ENCODE assay signal across 8 mouse cellular contexts in genomic region chr10:68104881-68105781, GRCm38 (mm10).
DNase-seq lines count a peak whose midpoint lies in the region; ATAC-seq and TF ChIP-seq lines count a peak whose summit lies in the region.

No protein-coding gene starts in this region.

- peaks cover 33% of the 10 kb centered on the region; the same call in 1 of the 2 replicates for H3K36me3 ChIP-seq in lung, embryonic 15.5 days
- peaks cover 37% of the 10 kb centered on the region for H3K36me3 ChIP-seq in embryonic facial prominence, embryonic 10.5 days (replicated peaks)
- H3K36me3 ChIP-seq in midbrain, postnatal 0 days (ENCODE audit: insufficient read depth, low read length) = no peaks in the 10 kb centered on the region

- no peak for TF ChIP-seq CTCF in midbrain, postnatal 0 days (IDR thresholded peaks at IDR 0.05)

- H3K27ac ChIP-seq in lung, embryonic 15.5 days = peak overlapping the region; percentile 72
- peak overlapping the region; percentile 58 for H3K27ac ChIP-seq in embryonic facial prominence, embryonic 10.5 days (replicated peaks)
- peak overlapping the region; percentile 57 for H3K27ac ChIP-seq in midbrain, postnatal 0 days (ENCODE audit: low read depth, low read length)

- intact Hi-C loops in left cerebral cortex, postnatal 4 days (cut with DNase I) = no loop called here

- no peak for DNase-seq in lung, postnatal 4 days
- peak; percentile 7 for DNase-seq in embryonic facial prominence, embryonic 10.5 days (ENCODE audit: low spot score)
- no peak for DNase-seq in midbrain, postnatal 0 days (ENCODE audit: low spot score)
- no peak for DNase-seq in left cerebral cortex, postnatal 4 days
- no peak for DNase-seq in right cerebral cortex, postnatal 4 days
- DNase-seq in adrenal gland, adult 2 months = no peak

- WGBS in lung, embryonic 15.5 days = 30% methylated on average over 14 of the region's 14 CpGs
- WGBS in embryonic facial prominence, embryonic 10.5 days = 60% methylated on average over 14 of the region's 14 CpGs
- WGBS in midbrain, postnatal 0 days = 59% methylated on average over 14 of the region's 14 CpGs

- no peaks in the 10 kb centered on the region for H3K27me3 ChIP-seq in lung, embryonic 15.5 days
- no peaks in the 10 kb centered on the region for H3K27me3 ChIP-seq in embryonic facial prominence, embryonic 10.5 days (replicated peaks; ENCODE audit: low read depth, poor library complexity, severe bottlenecking)
- no peaks in the 10 kb centered on the region for H3K27me3 ChIP-seq in midbrain, postnatal 0 days (ENCODE audit: insufficient read depth, low read length)

- peak overlapping the region; percentile 16; the same call in 1 of the 2 replicates for H3K4me2 ChIP-seq in lung, embryonic 15.5 days
- H3K4me2 ChIP-seq in midbrain, postnatal 0 days (ENCODE audit: low read depth, low read length, poor library complexity, severe bottlenecking) = no peak overlapping the region

- ATAC-seq in lung, embryonic 15.5 days (ENCODE audit: borderline replicate concordance, extremely low read depth, low FRiP score, low TSS enrichment) = 0 out of 2 replicates have a peak, but pooled peaks have one; percentile 20
- peak; percentile 93 for ATAC-seq in inflammation-experienced regulatory T-cells, adult 6 months
- ATAC-seq in midbrain, postnatal 0 days (ENCODE audit: low FRiP score) = no peak

- no peak overlapping the region for H3K9ac ChIP-seq in lung, embryonic 15.5 days
- no peak overlapping the region for H3K9ac ChIP-seq in midbrain, postnatal 0 days (replicated peaks; ENCODE audit: low read length, poor library complexity, severe bottlenecking)

- H3K9me3 ChIP-seq in lung, embryonic 15.5 days = no peaks in the 10 kb centered on the region
- no peaks in the 10 kb centered on the region for H3K9me3 ChIP-seq in embryonic facial prominence, embryonic 10.5 days
- no peaks in the 10 kb centered on the region for H3K9me3 ChIP-seq in midbrain, postnatal 0 days (ENCODE audit: low read length)

- H3K4me1 ChIP-seq in lung, embryonic 15.5 days = peaks cover 47% of the 10 kb centered on the region
- H3K4me1 ChIP-seq in embryonic facial prominence, embryonic 10.5 days = peaks cover 50% of the 10 kb centered on the region
- peaks cover 5% of the 10 kb centered on the region; the same call in 1 of the 2 replicates for H3K4me1 ChIP-seq in midbrain, postnatal 0 days (ENCODE audit: insufficient read depth, low read length)

- no peak overlapping the region for H3K4me3 ChIP-seq in lung, embryonic 15.5 days
- no peak overlapping the region for H3K4me3 ChIP-seq in embryonic facial prominence, embryonic 10.5 days
- H3K4me3 ChIP-seq in midbrain, postnatal 0 days (ENCODE audit: low read depth, low read length) = no peak overlapping the region
